Mouse (Mus musculus): Measurements from ENCODE around the gene Slf2. TPM values are rescaled to one million over a fixed set of nuclear protein-coding genes. Genes with fewer than 3 reads are reported as not detected.
A peak's percentile ranks its signal among the peaks of the same experiment; 100 is the strongest.

The Slf2 gene
- total RNA-seq, 2 experiments from 2014 or later: 37.2 to 41.8 TPM

GRCm38 (mm10) chr19:45005957-45006712, 75.2 kb downstream of the Slf2 start, which contains the start of gene Mrpl43:
Mrpl43 (minus strand) TSS chr19:45006442.
- Histone ChIP-seq H3K27ac (peak within 1 kb of the TSS; percentile 85), H3K4me3 (peak within 1 kb of the TSS; percentile 98)
- DNase-seq (ENCODE audit: extremely low spot score in 1 of 2, low spot score in 2 of 2): peak; percentile 95 to 97
- TF ChIP-seq CTCF (IDR thresholded peaks at IDR 0.05): no peak
- intact Hi-C loops (cut with DNase I): no loop called here

- H3K27ac ChIP-seq: peak overlapping the region; percentile 85
- no peak for TF ChIP-seq CTCF (IDR thresholded peaks at IDR 0.05)
- H3K4me3 ChIP-seq: peak overlapping the region; percentile 98
- intact Hi-C loops (cut with DNase I): no loop called here
- DNase-seq (ENCODE audit: extremely low spot score in 1 of 2, low spot score in 2 of 2): no peak
These were observed 76.1 kb downstream of the Slf2 start for GRCm38 (mm10) chr19:45007021-45007420.

GRCm38 (mm10) chr19:45007425-45008191, 76.7 kb downstream of the Slf2 start:
- TF ChIP-seq CTCF (IDR thresholded peaks at IDR 0.05): no peak
- intact Hi-C loops (cut with DNase I): no loop called here
- Histone ChIP-seq H3K27ac (no peak overlapping the region), H3K4me3 (no peak overlapping the region; the same call in 1 of the 2 replicates)
- no peak for DNase-seq (ENCODE audit: extremely low spot score in 1 of 2, low spot score in 2 of 2)

GRCm38 (mm10) chr19:45010646-45011045, 79.7 kb downstream of the Slf2 start:
- H3K4me3 ChIP-seq: no peak overlapping the region
- no peak for TF ChIP-seq CTCF (IDR thresholded peaks at IDR 0.05)
- no peak for DNase-seq (ENCODE audit: extremely low spot score in 1 of 2, low spot score in 2 of 2)
- no peak overlapping the region for H3K27ac ChIP-seq
- intact Hi-C loops (cut with DNase I): no loop called here

GRCm38 (mm10) chr19:45012219-45012618, 81.3 kb downstream of the Slf2 start:
- intact Hi-C loops (cut with DNase I): loop anchor here (1.0 kb wide), 1 partner anchor 19 kb away; no protein-coding TSS in a partner anchor
- no peak overlapping the region for H3K4me3 ChIP-seq
- no peak overlapping the region for H3K27ac ChIP-seq
- DNase-seq (ENCODE audit: extremely low spot score in 1 of 2, low spot score in 2 of 2): no peak
- TF ChIP-seq CTCF (IDR thresholded peaks at IDR 0.05): no peak

- TF ChIP-seq CTCF (IDR thresholded peaks at IDR 0.05): peak; percentile 67
- Histone ChIP-seq H3K27ac (no peak overlapping the region), H3K4me3 (no peak overlapping the region)
- intact Hi-C loops (cut with DNase I): loop anchor here (1.0 kb wide), 1 partner anchor 19 kb away; no protein-coding TSS in a partner anchor
- DNase-seq (ENCODE audit: extremely low spot score in 1 of 2, low spot score in 2 of 2): no peak
These were observed 81.7 kb downstream of the Slf2 start for GRCm38 (mm10) chr19:45012636-45013035.

- H3K27ac ChIP-seq: no peak overlapping the region; the same call in 1 of the 2 replicates
- no peak for DNase-seq (ENCODE audit: extremely low spot score in 1 of 2, low spot score in 2 of 2)
- TF ChIP-seq CTCF (IDR thresholded peaks at IDR 0.05): no peak
- intact Hi-C loops (cut with DNase I): no loop called here
- H3K4me3 ChIP-seq: no peak overlapping the region
These were observed 82.8 kb downstream of the Slf2 start for GRCm38 (mm10) chr19:45013581-45014225.

GRCm38 (mm10) chr19:45014335-45014971, 83.5 kb downstream of the Slf2 start, which contains the start of gene Lzts2:
Lzts2 (plus strand) TSS chr19:45014414.
- H3K4me3 ChIP-seq: peak within 1 kb of the TSS; percentile 56
- DNase-seq (ENCODE audit: extremely low spot score in 1 of 2, low spot score in 2 of 2): no peak
- H3K27ac ChIP-seq: peak within 1 kb of the TSS; percentile 80
- intact Hi-C loops (cut with DNase I): no loop called here
- no peak for TF ChIP-seq CTCF (IDR thresholded peaks at IDR 0.05)

- peak overlapping the region; percentile 56 for H3K4me3 ChIP-seq
- no peak for TF ChIP-seq CTCF (IDR thresholded peaks at IDR 0.05)
- peak overlapping the region; percentile 80 for H3K27ac ChIP-seq
- no peak for DNase-seq (ENCODE audit: extremely low spot score in 1 of 2, low spot score in 2 of 2)
- intact Hi-C loops (cut with DNase I): no loop called here
These were observed 84.0 kb downstream of the Slf2 start for GRCm38 (mm10) chr19:45014981-45015402.

- Histone ChIP-seq H3K27ac (peak overlapping the region; percentile 97), H3K4me3 (peak overlapping the region; percentile 56)
- intact Hi-C loops (cut with DNase I): loop anchor here (1.0 to 2.0 kb wide), 2 partner anchors 16 to 27 kb away; partner anchors contain the start of gene Sema4g
- peak in 1 of 2 experiments; percentile 52 for DNase-seq (ENCODE audit: extremely low spot score in 1 of 2, low spot score in 2 of 2)
- TF ChIP-seq CTCF (IDR thresholded peaks at IDR 0.05): no peak
These were observed 84.7 kb downstream of the Slf2 start for GRCm38 (mm10) chr19:45015518-45016281.

Measured in left cerebral cortex, adult 2 months (tissue).